Mouse (Mus musculus): ENCODE data around the gene Bbs10. TPM values are rescaled to one million over a fixed set of nuclear protein-coding genes. Genes with fewer than 3 reads are reported as not detected.

Bbs10 gene
- total and polyA plus RNA-seq, 3 experiments: 1.1 to 23.8 (median 12.2) TPM

- ATAC-seq (ENCODE audit: extremely low read depth, insufficient number of reproducible peaks, low FRiP score, poor library complexity, severe bottlenecking) (no peak), DNase-seq (ENCODE audit: low spot score) (no peak)
- Histone ChIP-seq H3K4me1 (ENCODE audit: insufficient read depth, low read depth, low read length) (peaks cover 21% of the 10 kb centered on the region), H3K27me3 (ENCODE audit: insufficient read depth, low read length) (no peaks in the 10 kb centered on the region), H3K4me3 (ENCODE audit: low read depth, low read length) (no peak overlapping the region), H3K9me3 (replicated peaks) (no peaks in the 10 kb centered on the region), H3K36me3 (replicated peaks) (peaks cover 46% of the 10 kb centered on the region)
- TF ChIP-seq CTCF (IDR thresholded peaks at IDR 0.05; ENCODE audit: low read depth, low read length): no peak
- TF ChIP-seq TAL1 (conservative IDR thresholded peaks at IDR 0.05; ENCODE audit: low read depth, low read length): no peak
- no peak for TF ChIP-seq GATA2 (IDR thresholded peaks at IDR 0.05; ENCODE audit: borderline replicate concordance, low read depth, low read length)
- no peak for TF ChIP-seq GATA1 (IDR thresholded peaks at IDR 0.05; ENCODE audit: borderline replicate concordance, low read length)
- no peak for TF ChIP-seq POLR2AphosphoS5 (IDR thresholded peaks at IDR 0.05; ENCODE audit: insufficient replicate concordance, low read depth, low read length)
These were observed 40.2 kb upstream of the Bbs10 start for GRCm38 (mm10) chr10:111258256-111258655.

- DNase-seq (ENCODE audit: low spot score): no peak
These were observed 26.8 kb upstream of the Bbs10 start for GRCm38 (mm10) chr10:111271687-111272086.

GRCm38 (mm10) chr10:111272905-111273304 is 25.6 kb upstream of the Bbs10 start:
- H3K4me3 ChIP-seq (ENCODE audit: low read depth, low read length): no peak overlapping the region
- no peaks in the 10 kb centered on the region for H3K4me1 ChIP-seq (ENCODE audit: insufficient read depth, low read depth, low read length)
- ATAC-seq (ENCODE audit: extremely low read depth, insufficient number of reproducible peaks, low FRiP score, poor library complexity, severe bottlenecking) (no peak), DNase-seq (ENCODE audit: low spot score) (no peak)
- H3K9me3 ChIP-seq (replicated peaks): no peaks in the 10 kb centered on the region
- TF ChIP-seq GATA2 (IDR thresholded peaks at IDR 0.05; ENCODE audit: borderline replicate concordance, low read depth, low read length): no peak
- TF ChIP-seq TAL1 (conservative IDR thresholded peaks at IDR 0.05; ENCODE audit: low read depth, low read length): no peak
- TF ChIP-seq GATA1 (IDR thresholded peaks at IDR 0.05; ENCODE audit: borderline replicate concordance, low read length): no peak
- TF ChIP-seq CTCF (IDR thresholded peaks at IDR 0.05; ENCODE audit: low read depth, low read length): no peak
- no peak for TF ChIP-seq POLR2AphosphoS5 (IDR thresholded peaks at IDR 0.05; ENCODE audit: insufficient replicate concordance, low read depth, low read length)
- peaks cover 85% of the 10 kb centered on the region for H3K36me3 ChIP-seq (replicated peaks)
- no peaks in the 10 kb centered on the region for H3K27me3 ChIP-seq (ENCODE audit: insufficient read depth, low read length)

More at GRCm38 (mm10) chr10:111271687-111272086, 26.8 kb upstream of the Bbs10 start:
- TF ChIP-seq TAL1 (conservative IDR thresholded peaks at IDR 0.05; ENCODE audit: low read depth, low read length) (no peak), GATA1 (IDR thresholded peaks at IDR 0.05; ENCODE audit: borderline replicate concordance, low read length) (no peak), GATA2 (IDR thresholded peaks at IDR 0.05; ENCODE audit: borderline replicate concordance, low read depth, low read length) (no peak), POLR2AphosphoS5 (IDR thresholded peaks at IDR 0.05; ENCODE audit: insufficient replicate concordance, low read depth, low read length) (no peak), CTCF (IDR thresholded peaks at IDR 0.05; ENCODE audit: low read depth, low read length) (no peak)
- Histone ChIP-seq H3K4me1 (ENCODE audit: insufficient read depth, low read depth, low read length) (no peaks in the 10 kb centered on the region), H3K4me3 (ENCODE audit: low read depth, low read length) (no peak overlapping the region), H3K27me3 (ENCODE audit: insufficient read depth, low read length) (no peaks in the 10 kb centered on the region), H3K9me3 (replicated peaks) (no peaks in the 10 kb centered on the region), H3K36me3 (replicated peaks) (peaks cover 81% of the 10 kb centered on the region)
- ATAC-seq (ENCODE audit: extremely low read depth, insufficient number of reproducible peaks, low FRiP score, poor library complexity, severe bottlenecking): no peak

GRCm38 (mm10) chr10:111273463-111274088 is 24.9 kb upstream of the Bbs10 start:
- DNase-seq (ENCODE audit: low spot score) (no peak), ATAC-seq (ENCODE audit: extremely low read depth, insufficient number of reproducible peaks, low FRiP score, poor library complexity, severe bottlenecking) (no peak)
- no peak overlapping the region for H3K4me3 ChIP-seq (ENCODE audit: low read depth, low read length)
- TF ChIP-seq GATA2 (IDR thresholded peaks at IDR 0.05; ENCODE audit: borderline replicate concordance, low read depth, low read length) (no peak), CTCF (IDR thresholded peaks at IDR 0.05; ENCODE audit: low read depth, low read length) (no peak), POLR2AphosphoS5 (IDR thresholded peaks at IDR 0.05; ENCODE audit: insufficient replicate concordance, low read depth, low read length) (no peak), TAL1 (conservative IDR thresholded peaks at IDR 0.05; ENCODE audit: low read depth, low read length) (no peak), GATA1 (IDR thresholded peaks at IDR 0.05; ENCODE audit: borderline replicate concordance, low read length) (no peak)
- H3K27me3 ChIP-seq (ENCODE audit: insufficient read depth, low read length): no peaks in the 10 kb centered on the region
- H3K36me3 ChIP-seq (replicated peaks): peaks cover 85% of the 10 kb centered on the region
- no peaks in the 10 kb centered on the region for H3K9me3 ChIP-seq (replicated peaks)
- no peaks in the 10 kb centered on the region for H3K4me1 ChIP-seq (ENCODE audit: insufficient read depth, low read depth, low read length)

- Histone ChIP-seq H3K9me3 (replicated peaks) (no peaks in the 10 kb centered on the region), H3K27me3 (ENCODE audit: insufficient read depth, low read length) (no peaks in the 10 kb centered on the region), H3K4me3 (ENCODE audit: low read depth, low read length) (no peak overlapping the region), H3K4me1 (ENCODE audit: insufficient read depth, low read depth, low read length) (no peaks in the 10 kb centered on the region), H3K36me3 (replicated peaks) (peaks cover 83% of the 10 kb centered on the region)
- no peak for DNase-seq (ENCODE audit: low spot score)
- no peak for ATAC-seq (ENCODE audit: extremely low read depth, insufficient number of reproducible peaks, low FRiP score, poor library complexity, severe bottlenecking)
- TF ChIP-seq TAL1 (conservative IDR thresholded peaks at IDR 0.05; ENCODE audit: low read depth, low read length) (no peak), CTCF (IDR thresholded peaks at IDR 0.05; ENCODE audit: low read depth, low read length) (no peak), POLR2AphosphoS5 (IDR thresholded peaks at IDR 0.05; ENCODE audit: insufficient replicate concordance, low read depth, low read length) (no peak)
These were observed 22.7 kb upstream of the Bbs10 start for GRCm38 (mm10) chr10:111275822-111276221.

GRCm38 (mm10) chr10:111297631-111298030 is 848 bp upstream of the Bbs10 start:
- Histone ChIP-seq H3K36me3 (replicated peaks) (peaks cover 29% of the 10 kb centered on the region), H3K27me3 (ENCODE audit: insufficient read depth, low read length) (no peaks in the 10 kb centered on the region), H3K4me3 (ENCODE audit: low read depth, low read length) (no peak overlapping the region), H3K9me3 (replicated peaks) (no peaks in the 10 kb centered on the region), H3K4me1 (ENCODE audit: insufficient read depth, low read depth, low read length) (peaks cover 24% of the 10 kb centered on the region)
- no peak for DNase-seq (ENCODE audit: low spot score)
- ATAC-seq (ENCODE audit: extremely low read depth, insufficient number of reproducible peaks, low FRiP score, poor library complexity, severe bottlenecking): no peak
- TF ChIP-seq GATA1 (IDR thresholded peaks at IDR 0.05; ENCODE audit: borderline replicate concordance, low read length) (no peak), TAL1 (conservative IDR thresholded peaks at IDR 0.05; ENCODE audit: low read depth, low read length) (no peak), GATA2 (IDR thresholded peaks at IDR 0.05; ENCODE audit: borderline replicate concordance, low read depth, low read length) (no peak), POLR2AphosphoS5 (IDR thresholded peaks at IDR 0.05; ENCODE audit: insufficient replicate concordance, low read depth, low read length) (no peak), CTCF (IDR thresholded peaks at IDR 0.05; ENCODE audit: low read depth, low read length) (no peak)
